Mouse (Mus musculus) liver, embryonic 14.5 days (tissue): ENCODE measurements around the gene Osbpl11.

Experiments used
- CTCF ChIP-seq: IDR thresholded peaks from 2 replicates; pipeline ENCODE4 v1.5.1; 2016; ENCODE audit warnings: antibody characterized with exemption, low read depth, control low read depth
- EP300 ChIP-seq: IDR thresholded peaks from 2 replicates; pipeline ENCODE4 v1.6.1; 2016; ENCODE audit warnings: antibody characterized with exemption, low read depth

GRCm38 (mm10) chr16:33179911-33180310, 5.0 kb upstream of the Osbpl11 start:
- no peak for TF ChIP-seq CTCF
- no peak for TF ChIP-seq EP300
